Mouse (Mus musculus): ENCODE data around the gene Arid2. TPM values are rescaled to one million over a fixed set of nuclear protein-coding genes. Genes with fewer than 3 reads are reported as not detected.

Gene Arid2
- polyA plus RNA-seq, 1 experiment from 2014 or later = 25.2 TPM

- ATAC-seq (ENCODE audit: low read depth) (no peak), DNase-seq (ENCODE audit: low spot score) (no peak)
- peaks cover 76% of the 10 kb centered on the region for H3K36me3 ChIP-seq (ENCODE audit: control insufficient read depth, insufficient read depth, low read length)
- 93% methylated on average over 6 of the region's 6 CpGs for WGBS
- no peaks in the 10 kb centered on the region for H3K27me3 ChIP-seq (replicated peaks; ENCODE audit: control insufficient read depth, insufficient read depth, low read length)
- H3K4me3 ChIP-seq (ENCODE audit: low read depth, low read length) = no peak overlapping the region
- no peaks in the 10 kb centered on the region for H3K9me3 ChIP-seq (ENCODE audit: control insufficient read depth, low read length)
- no peak overlapping the region for H3K4me2 ChIP-seq (ENCODE audit: low read depth, low read length)
- no peak overlapping the region for H3K27ac ChIP-seq (replicated peaks; ENCODE audit: low read depth, low read length)
- H3K9ac ChIP-seq (ENCODE audit: low read depth, low read length) = no peak overlapping the region
- H3K4me1 ChIP-seq (ENCODE audit: control insufficient read depth, insufficient read depth, low read length) = peaks cover 8% of the 10 kb centered on the region; the same call in 1 of the 2 replicates
These were observed 85.3 kb downstream of the Arid2 start for GRCm38 (mm10) chr15:96372628-96373027.

- no peak overlapping the region for H3K4me3 ChIP-seq (ENCODE audit: low read depth, low read length)
- H3K27me3 ChIP-seq (replicated peaks; ENCODE audit: control insufficient read depth, insufficient read depth, low read length) = no peaks in the 10 kb centered on the region
- H3K36me3 ChIP-seq (ENCODE audit: control insufficient read depth, insufficient read depth, low read length) = peaks cover 77% of the 10 kb centered on the region
- H3K4me2 ChIP-seq (ENCODE audit: low read depth, low read length) = no peak overlapping the region
- ATAC-seq (ENCODE audit: low read depth) (no peak), DNase-seq (ENCODE audit: low spot score) (no peak)
- H3K9ac ChIP-seq (ENCODE audit: low read depth, low read length) = no peak overlapping the region
- H3K9me3 ChIP-seq (ENCODE audit: control insufficient read depth, low read length) = no peaks in the 10 kb centered on the region
- H3K27ac ChIP-seq (replicated peaks; ENCODE audit: low read depth, low read length) = no peak overlapping the region
- WGBS = 83% methylated on average over 5 of the region's 5 CpGs
- H3K4me1 ChIP-seq (ENCODE audit: control insufficient read depth, insufficient read depth, low read length) = peaks cover 8% of the 10 kb centered on the region; the same call in 1 of the 2 replicates
These were observed 85.8 kb downstream of the Arid2 start for GRCm38 (mm10) chr15:96373161-96373560.

GRCm38 (mm10) chr15:96376214-96376613, 88.9 kb downstream of the Arid2 start:
- 94% methylated on average over 2 of the region's 2 CpGs for WGBS
- Histone ChIP-seq H3K27me3 (replicated peaks; ENCODE audit: control insufficient read depth, insufficient read depth, low read length) (no peaks in the 10 kb centered on the region), H3K27ac (replicated peaks; ENCODE audit: low read depth, low read length) (no peak overlapping the region), H3K4me2 (ENCODE audit: low read depth, low read length) (no peak overlapping the region), H3K4me1 (ENCODE audit: control insufficient read depth, insufficient read depth, low read length) (peaks cover 8% of the 10 kb centered on the region; the same call in 1 of the 2 replicates), H3K9me3 (ENCODE audit: control insufficient read depth, low read length) (no peaks in the 10 kb centered on the region), H3K4me3 (ENCODE audit: low read depth, low read length) (no peak overlapping the region), H3K9ac (ENCODE audit: low read depth, low read length) (no peak overlapping the region), H3K36me3 (ENCODE audit: control insufficient read depth, insufficient read depth, low read length) (peaks cover 70% of the 10 kb centered on the region)
- ATAC-seq (ENCODE audit: low read depth) (no peak), DNase-seq (ENCODE audit: low spot score) (no peak)

GRCm38 (mm10) chr15:96377263-96377662, 89.9 kb downstream of the Arid2 start:
- H3K9me3 ChIP-seq (ENCODE audit: control insufficient read depth, low read length) = no peaks in the 10 kb centered on the region
- ATAC-seq (ENCODE audit: low read depth) (peak; percentile 68; the same call in 1 of the 2 replicates), DNase-seq (ENCODE audit: low spot score) (peak; percentile 67)
- no peak overlapping the region for H3K4me2 ChIP-seq (ENCODE audit: low read depth, low read length)
- H3K4me1 ChIP-seq (ENCODE audit: control insufficient read depth, insufficient read depth, low read length) = peaks cover 8% of the 10 kb centered on the region; the same call in 1 of the 2 replicates
- WGBS = 68% methylated on average over 5 of the region's 5 CpGs
- H3K9ac ChIP-seq (ENCODE audit: low read depth, low read length) = no peak overlapping the region
- H3K27me3 ChIP-seq (replicated peaks; ENCODE audit: control insufficient read depth, insufficient read depth, low read length) = no peaks in the 10 kb centered on the region
- no peak overlapping the region for H3K4me3 ChIP-seq (ENCODE audit: low read depth, low read length)
- H3K36me3 ChIP-seq (ENCODE audit: control insufficient read depth, insufficient read depth, low read length) = peaks cover 67% of the 10 kb centered on the region
- no peak overlapping the region; the same call in 1 of the 2 replicates for H3K27ac ChIP-seq (replicated peaks; ENCODE audit: low read depth, low read length)

- H3K9ac ChIP-seq (ENCODE audit: low read depth, low read length) = no peak overlapping the region
- no peak overlapping the region for H3K4me3 ChIP-seq (ENCODE audit: low read depth, low read length)
- no peak overlapping the region for H3K27ac ChIP-seq (replicated peaks; ENCODE audit: low read depth, low read length)
- peaks cover 65% of the 10 kb centered on the region for H3K36me3 ChIP-seq (ENCODE audit: control insufficient read depth, insufficient read depth, low read length)
- DNase-seq (ENCODE audit: low spot score) (no peak), ATAC-seq (ENCODE audit: low read depth) (no peak)
- no peaks in the 10 kb centered on the region for H3K27me3 ChIP-seq (replicated peaks; ENCODE audit: control insufficient read depth, insufficient read depth, low read length)
- H3K9me3 ChIP-seq (ENCODE audit: control insufficient read depth, low read length) = no peaks in the 10 kb centered on the region
- 86% methylated on average over 7 of the region's 7 CpGs for WGBS
- no peak overlapping the region for H3K4me2 ChIP-seq (ENCODE audit: low read depth, low read length)
- peaks cover 8% of the 10 kb centered on the region; the same call in 1 of the 2 replicates for H3K4me1 ChIP-seq (ENCODE audit: control insufficient read depth, insufficient read depth, low read length)
These were observed 90.4 kb downstream of the Arid2 start for GRCm38 (mm10) chr15:96377701-96378100.

GRCm38 (mm10) chr15:96382223-96382622, 94.9 kb downstream of the Arid2 start:
- WGBS = 89% methylated on average over 11 of the region's 11 CpGs
- peaks cover 69% of the 10 kb centered on the region for H3K36me3 ChIP-seq (ENCODE audit: control insufficient read depth, insufficient read depth, low read length)

GRCm38 (mm10) chr15:96388565-96388964, 101.2 kb downstream of the Arid2 start:
- Histone ChIP-seq H3K27ac (replicated peaks; ENCODE audit: low read depth, low read length) (no peak overlapping the region), H3K9me3 (ENCODE audit: control insufficient read depth, low read length) (no peaks in the 10 kb centered on the region), H3K4me3 (ENCODE audit: low read depth, low read length) (no peak overlapping the region), H3K27me3 (replicated peaks; ENCODE audit: control insufficient read depth, insufficient read depth, low read length) (no peaks in the 10 kb centered on the region), H3K4me1 (ENCODE audit: control insufficient read depth, insufficient read depth, low read length) (no peaks in the 10 kb centered on the region), H3K36me3 (ENCODE audit: control insufficient read depth, insufficient read depth, low read length) (peaks cover 68% of the 10 kb centered on the region), H3K4me2 (ENCODE audit: low read depth, low read length) (no peak overlapping the region), H3K9ac (ENCODE audit: low read depth, low read length) (no peak overlapping the region)
- 67% methylated on average over 1 of the region's 1 CpGs for WGBS
- DNase-seq (ENCODE audit: low spot score) = no peak
- ATAC-seq (ENCODE audit: low read depth) = no peak

More at GRCm38 (mm10) chr15:96382223-96382622, 94.9 kb downstream of the Arid2 start:
- H3K4me2 ChIP-seq (ENCODE audit: low read depth, low read length) = no peak overlapping the region
- 0 out of 2 replicates have a peak, but pooled peaks cover 2% of the 10 kb centered on the region for H3K4me1 ChIP-seq (ENCODE audit: control insufficient read depth, insufficient read depth, low read length)
- DNase-seq (ENCODE audit: low spot score) (no peak), ATAC-seq (ENCODE audit: low read depth) (no peak)
- no peaks in the 10 kb centered on the region for H3K27me3 ChIP-seq (replicated peaks; ENCODE audit: control insufficient read depth, insufficient read depth, low read length)
- no peaks in the 10 kb centered on the region for H3K9me3 ChIP-seq (ENCODE audit: control insufficient read depth, low read length)
- no peak overlapping the region for H3K4me3 ChIP-seq (ENCODE audit: low read depth, low read length)
- no peak overlapping the region for H3K27ac ChIP-seq (replicated peaks; ENCODE audit: low read depth, low read length)
- H3K9ac ChIP-seq (ENCODE audit: low read depth, low read length) = no peak overlapping the region

GRCm38 (mm10) chr15:96392878-96393277, 105.6 kb downstream of the Arid2 start:
- H3K9me3 ChIP-seq (ENCODE audit: control insufficient read depth, low read length) = no peaks in the 10 kb centered on the region
- H3K9ac ChIP-seq (ENCODE audit: low read depth, low read length) = no peak overlapping the region
- H3K4me3 ChIP-seq (ENCODE audit: low read depth, low read length) = no peak overlapping the region
- H3K36me3 ChIP-seq (ENCODE audit: control insufficient read depth, insufficient read depth, low read length) = peaks cover 88% of the 10 kb centered on the region
- 92% methylated on average over 3 of the region's 3 CpGs for WGBS
- no peak for DNase-seq (ENCODE audit: low spot score)
- H3K27me3 ChIP-seq (replicated peaks; ENCODE audit: control insufficient read depth, insufficient read depth, low read length) = no peaks in the 10 kb centered on the region
- ATAC-seq (ENCODE audit: low read depth) = no peak
- no peak overlapping the region for H3K4me2 ChIP-seq (ENCODE audit: low read depth, low read length)
- H3K4me1 ChIP-seq (ENCODE audit: control insufficient read depth, insufficient read depth, low read length) = no peaks in the 10 kb centered on the region
- no peak overlapping the region for H3K27ac ChIP-seq (replicated peaks; ENCODE audit: low read depth, low read length)

GRCm38 (mm10) chr15:96395071-96395470, 107.8 kb downstream of the Arid2 start:
- Histone ChIP-seq H3K9ac (ENCODE audit: low read depth, low read length) (no peak overlapping the region), H3K27me3 (replicated peaks; ENCODE audit: control insufficient read depth, insufficient read depth, low read length) (no peaks in the 10 kb centered on the region), H3K9me3 (ENCODE audit: control insufficient read depth, low read length) (no peaks in the 10 kb centered on the region), H3K4me1 (ENCODE audit: control insufficient read depth, insufficient read depth, low read length) (no peaks in the 10 kb centered on the region), H3K27ac (replicated peaks; ENCODE audit: low read depth, low read length) (no peak overlapping the region), H3K36me3 (ENCODE audit: control insufficient read depth, insufficient read depth, low read length) (peaks cover 82% of the 10 kb centered on the region), H3K4me3 (ENCODE audit: low read depth, low read length) (no peak overlapping the region), H3K4me2 (ENCODE audit: low read depth, low read length) (no peak overlapping the region)
- no peak for DNase-seq (ENCODE audit: low spot score)
- 94% methylated on average over 6 of the region's 6 CpGs for WGBS
- no peak for ATAC-seq (ENCODE audit: low read depth)
